Mouse (Mus musculus) ES-Bruce4 (cell line): ENCODE results near the gene Map1b. TPM values are rescaled to one million over a fixed set of nuclear protein-coding genes. Genes with fewer than 3 reads are reported as not detected.
A peak's percentile ranks its signal among the peaks of the same experiment; 100 is the strongest.

Experiments
- H3K27ac ChIP-seq: 2 replicates; pipeline ENCODE4 v1.5.1; 2012; ENCODE audit warnings: low read length, inconsistent platforms; ENCODE audit not compliant: insufficient read depth
- H3K27me3 ChIP-seq: 2 replicates; pipeline ENCODE4 v1.6.1; 2012; ENCODE audit warnings: mild to moderate bottlenecking, low read length, inconsistent platforms; ENCODE audit not compliant: control insufficient read depth, poor library complexity, insufficient read depth, severe bottlenecking
- H3K36me3 ChIP-seq: 2 replicates; pipeline ENCODE4 v1.6.1; 2012; ENCODE audit warnings: inconsistent platforms, mild to moderate bottlenecking, low read length, moderate library complexity; ENCODE audit not compliant: control insufficient read depth, poor library complexity, insufficient read depth, severe bottlenecking
- H3K4me1 ChIP-seq: one replicate; pipeline ENCODE4 v1.8.1; 2011; ENCODE audit warnings: low read length; ENCODE audit not compliant: control insufficient read depth, insufficient read depth
- H3K4me3 ChIP-seq: 2 replicates; pipeline ENCODE4 v1.5.1; 2011; ENCODE audit warnings: low read depth, mild to moderate bottlenecking, low read length
- H3K9ac ChIP-seq: 2 replicates; pipeline ENCODE4 v1.6.1; 2012; ENCODE audit warnings: low read depth, mild to moderate bottlenecking, inconsistent platforms; ENCODE audit not compliant: poor library complexity, severe bottlenecking
- H3K9me3 ChIP-seq: replicated peaks from 2 replicates; pipeline ENCODE4 v1.6.1; 2012; ENCODE audit warnings: mild to moderate bottlenecking, low read length, inconsistent platforms; ENCODE audit not compliant: control insufficient read depth, poor library complexity, insufficient read depth, severe bottlenecking
- CTCF ChIP-seq: IDR thresholded peaks from one replicate; pipeline ENCODE4 v1.8.1; 2011; ENCODE audit warnings: low read depth, low read length
- EP300 ChIP-seq: IDR thresholded peaks from 2 replicates; pipeline ENCODE4 v1.6.1; 2011; ENCODE audit warnings: low read depth, low read length; ENCODE audit not compliant: insufficient read depth
- POLR2A ChIP-seq: IDR thresholded peaks from one replicate; pipeline ENCODE4 v1.8.1; 2011; ENCODE audit warnings: low read length; ENCODE audit not compliant: insufficient read depth
- polyA plus RNA-seq: library from polyadenylated mRNA; stranded (reverse); fragments of >200 nt; gene quantifications from 2 replicates; pipeline ENCODE4 v1.2.4, GENCODE M21; 2011; ENCODE audit warnings: low read depth; ENCODE audit not compliant: missing spikeins, insufficient read depth, insufficient read length

The Map1b gene
- polyA plus RNA-seq, 1 experiment = 47.9 TPM

DNA sequence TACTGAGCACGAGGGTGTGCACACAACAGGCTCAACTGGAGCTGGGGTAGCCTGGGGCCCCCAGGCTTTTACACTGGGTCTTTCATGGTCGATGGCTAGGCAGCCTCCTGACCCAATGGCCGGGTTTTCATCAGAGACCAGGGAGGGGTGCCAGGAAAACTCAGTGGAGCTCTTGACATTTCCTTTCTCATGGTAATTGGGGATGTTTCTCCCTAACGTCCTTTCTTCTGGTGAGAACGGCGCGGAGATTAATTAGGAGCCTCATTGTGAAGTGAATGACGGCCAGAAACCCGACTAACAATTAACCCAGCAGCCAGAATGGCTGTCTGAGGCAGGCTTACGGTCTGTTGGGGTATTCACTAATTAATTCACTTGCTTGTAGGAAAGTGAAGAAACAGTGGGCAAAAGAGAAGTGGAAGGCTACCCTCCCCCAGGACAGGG is 71.9 kb downstream of the Map1b start:
- Histone ChIP-seq H3K9ac (no peak overlapping the region), H3K4me1 (peaks cover 5% of the 10 kb centered on the region), H3K36me3 (peaks cover 4% of the 10 kb centered on the region; the same call in 1 of the 2 replicates), H3K27me3 (no peaks in the 10 kb centered on the region), H3K9me3 (no peaks in the 10 kb centered on the region; the same call in 1 of the 2 replicates), H3K27ac (peak overlapping the region; percentile 53), H3K4me3 (peak overlapping the region; percentile 7; the same call in 1 of the 2 replicates)
- TF ChIP-seq EP300 = no peak
- TF ChIP-seq POLR2A = no peak
- no peak for TF ChIP-seq CTCF

DNA sequence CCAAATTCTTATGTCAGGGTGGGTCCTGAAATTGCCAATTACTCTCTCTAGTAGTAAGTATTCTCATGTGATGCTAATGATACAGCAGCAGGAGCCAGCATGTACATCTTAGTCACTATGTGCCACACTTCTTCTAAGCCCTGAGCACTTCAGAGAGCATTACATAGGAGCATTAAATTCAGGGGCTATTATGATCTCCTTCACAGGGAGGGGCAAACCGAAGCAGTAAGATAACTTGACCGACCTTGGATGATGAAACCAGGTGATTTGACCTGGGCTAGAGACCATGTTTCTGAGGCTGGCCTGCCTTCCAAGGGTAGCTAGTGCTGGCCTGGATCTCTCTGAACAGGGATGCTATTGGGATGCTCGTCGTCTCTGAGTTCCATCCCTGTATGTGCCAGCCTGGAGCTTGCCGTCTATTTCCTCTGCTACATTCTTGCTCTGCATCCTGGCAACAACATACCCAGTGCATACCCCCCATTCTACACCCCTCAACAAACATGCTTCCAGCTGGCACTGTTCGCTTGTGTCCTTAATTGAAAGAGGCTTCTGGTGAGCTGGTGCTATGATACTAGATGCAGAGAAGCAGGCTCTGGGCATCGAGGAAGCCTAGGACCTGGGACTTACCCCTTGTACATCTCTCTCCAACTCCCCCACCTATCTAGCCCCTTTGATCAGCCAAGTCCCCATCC is 72.7 kb downstream of the Map1b start:
- no peak for TF ChIP-seq CTCF
- no peak for TF ChIP-seq POLR2A
- no peak for TF ChIP-seq EP300
- no peaks in the 10 kb centered on the region; the same call in 1 of the 2 replicates for H3K9me3 ChIP-seq
- no peak overlapping the region for H3K4me3 ChIP-seq
- no peak overlapping the region for H3K9ac ChIP-seq
- H3K27me3 ChIP-seq = no peaks in the 10 kb centered on the region
- H3K27ac ChIP-seq = peak overlapping the region; percentile 45
- peaks cover 4% of the 10 kb centered on the region; the same call in 1 of the 2 replicates for H3K36me3 ChIP-seq
- peaks cover 5% of the 10 kb centered on the region for H3K4me1 ChIP-seq

DNA sequence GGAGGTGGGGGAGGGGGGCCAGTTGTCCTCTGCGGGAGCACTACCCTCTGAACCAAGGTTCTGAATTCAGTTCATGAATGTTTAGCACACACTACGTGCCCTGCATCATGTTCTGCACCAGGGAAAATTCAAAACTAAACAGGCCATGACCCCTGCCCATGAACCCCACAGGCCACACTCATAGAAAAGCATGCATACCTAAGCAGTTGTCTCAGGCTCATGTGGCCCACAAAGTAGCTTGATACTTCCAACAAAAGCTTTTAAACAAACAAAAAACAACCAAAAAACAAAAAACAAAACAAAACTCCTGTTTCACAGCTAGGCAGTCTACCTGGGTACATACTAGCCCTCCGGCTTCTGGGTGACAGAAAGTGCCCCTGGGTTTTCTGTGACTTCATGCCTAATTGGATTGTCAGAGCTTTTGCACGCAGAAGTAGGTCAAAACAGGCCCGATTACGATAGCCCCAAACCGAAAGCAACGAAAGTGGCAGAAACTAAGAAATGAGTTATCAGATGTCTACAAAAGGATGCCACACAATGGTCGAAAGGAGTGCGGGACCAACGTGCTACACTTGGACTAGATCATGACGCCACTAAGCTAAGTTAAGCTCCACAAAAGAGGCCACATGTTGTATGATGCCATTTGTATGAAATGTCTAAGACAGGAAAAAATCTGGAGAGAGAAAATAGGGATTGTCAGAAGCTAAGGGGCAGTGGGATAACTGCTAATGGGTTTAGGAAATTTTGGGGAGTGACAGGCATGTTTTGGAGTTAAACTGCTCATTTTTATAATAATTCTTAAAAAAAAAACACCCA is 73.7 kb downstream of the Map1b start:
- Histone ChIP-seq H3K4me3 (no peak overlapping the region), H3K9ac (no peak overlapping the region), H3K27ac (no peak overlapping the region), H3K27me3 (no peaks in the 10 kb centered on the region), H3K4me1 (peaks cover 3% of the 10 kb centered on the region), H3K9me3 (no peaks in the 10 kb centered on the region), H3K36me3 (peaks cover 4% of the 10 kb centered on the region; the same call in 1 of the 2 replicates)
- TF ChIP-seq CTCF = no peak
- no peak for TF ChIP-seq POLR2A
- TF ChIP-seq EP300 = no peak

DNA sequence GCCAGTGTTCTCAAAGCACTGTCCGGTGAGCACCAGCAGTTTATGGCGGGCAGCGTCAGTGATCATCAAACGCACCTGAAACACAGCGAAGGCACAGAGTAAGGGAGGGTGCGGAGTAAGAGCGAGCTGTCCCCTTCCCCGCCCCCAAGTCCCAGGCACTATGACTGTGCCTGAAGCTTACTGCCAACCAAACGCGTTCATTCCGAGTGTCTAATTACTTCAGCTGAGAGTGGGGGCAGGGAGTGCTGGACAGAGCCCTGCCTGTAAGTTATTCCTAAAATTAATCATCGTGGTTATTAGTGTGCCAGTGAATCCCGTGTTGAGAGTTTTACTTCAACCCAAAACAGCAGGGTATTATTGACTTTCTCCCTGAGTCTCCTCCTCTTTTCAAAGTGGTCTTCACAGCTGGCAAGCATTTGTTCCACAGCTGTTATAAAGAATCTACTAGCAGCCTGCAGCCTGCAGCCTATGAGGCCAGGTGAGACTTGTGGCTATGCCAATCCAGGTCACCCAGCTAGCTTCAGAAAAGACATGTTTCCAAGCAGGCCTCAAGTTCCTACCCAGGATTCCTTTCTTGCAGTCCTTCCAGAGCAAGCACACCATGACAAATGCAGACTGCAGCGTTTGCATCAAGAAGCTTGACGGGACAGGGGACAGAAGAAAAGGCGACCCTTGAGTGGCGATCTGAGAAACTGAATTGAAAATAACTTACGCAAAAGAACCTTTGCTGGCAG is 74.5 kb downstream of the Map1b start:
- H3K4me3 ChIP-seq = no peak overlapping the region
- H3K36me3 ChIP-seq = peaks cover 4% of the 10 kb centered on the region; the same call in 1 of the 2 replicates
- TF ChIP-seq CTCF (no peak), EP300 (no peak), POLR2A (no peak)
- no peak overlapping the region for H3K27ac ChIP-seq
- no peaks in the 10 kb centered on the region for H3K27me3 ChIP-seq
- H3K9ac ChIP-seq = no peak overlapping the region
- H3K9me3 ChIP-seq = no peaks in the 10 kb centered on the region
- H3K4me1 ChIP-seq = peaks cover 3% of the 10 kb centered on the region

DNA sequence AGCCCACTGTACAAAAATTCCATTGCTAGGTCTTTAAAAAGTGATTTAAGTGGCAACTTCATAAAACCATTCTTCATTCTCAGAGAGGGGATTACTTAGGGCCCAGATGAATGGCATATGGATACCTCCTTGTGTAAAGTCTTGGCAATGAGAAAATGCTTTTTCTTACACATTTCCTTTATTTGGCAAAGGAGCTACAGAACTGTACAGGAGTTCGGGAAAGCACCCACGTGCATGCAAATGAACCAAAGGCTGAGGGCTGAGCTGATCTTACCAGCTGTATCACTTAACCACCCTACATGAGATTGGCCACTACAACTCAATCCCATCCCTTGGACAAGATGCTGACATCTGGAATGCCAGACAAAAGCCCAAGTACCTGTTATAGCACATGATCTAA is 76.1 kb downstream of the Map1b start:
- no peak overlapping the region for H3K9ac ChIP-seq
- TF ChIP-seq POLR2A (no peak), EP300 (no peak), CTCF (no peak)
- H3K4me1 ChIP-seq = no peaks in the 10 kb centered on the region
- H3K36me3 ChIP-seq = peaks cover 4% of the 10 kb centered on the region; the same call in 1 of the 2 replicates
- H3K27me3 ChIP-seq = no peaks in the 10 kb centered on the region
- no peak overlapping the region for H3K4me3 ChIP-seq
- no peaks in the 10 kb centered on the region for H3K9me3 ChIP-seq
- H3K27ac ChIP-seq = no peak overlapping the region

DNA sequence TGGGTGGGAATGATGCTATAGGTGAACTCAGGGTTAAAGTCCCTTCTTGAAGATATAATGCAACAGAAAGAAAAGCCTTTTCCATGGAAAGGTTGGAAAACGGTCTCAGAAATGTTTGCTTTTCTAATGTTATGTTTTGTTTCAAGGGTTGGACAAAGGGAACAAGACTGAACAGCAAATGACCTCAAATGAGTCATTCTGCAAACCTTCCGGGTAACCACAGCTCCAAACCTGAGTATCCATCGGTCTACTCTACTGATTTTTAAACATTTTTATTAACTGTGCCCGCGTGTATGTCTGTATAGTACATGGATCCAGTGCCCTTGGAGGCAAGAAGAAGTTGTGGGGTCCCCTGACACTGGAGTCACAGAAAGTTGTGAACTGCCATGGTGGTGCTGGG is 77.0 kb downstream of the Map1b start:
- Histone ChIP-seq H3K4me1 (no peaks in the 10 kb centered on the region), H3K9ac (no peak overlapping the region), H3K4me3 (no peak overlapping the region), H3K27me3 (no peaks in the 10 kb centered on the region), H3K36me3 (peaks cover 4% of the 10 kb centered on the region; the same call in 1 of the 2 replicates), H3K27ac (no peak overlapping the region), H3K9me3 (no peaks in the 10 kb centered on the region)
- no peak for TF ChIP-seq CTCF
